Mouse (Mus musculus) spleen, adult 12 weeks (tissue): ENCODE data around the gene Necab3.

Experiments used
- DNase-seq: peaks from one replicate; pipeline ENCODE4 v3.0.0; 2022; ENCODE audit warnings: low spot score

Gene Necab3

DNA sequence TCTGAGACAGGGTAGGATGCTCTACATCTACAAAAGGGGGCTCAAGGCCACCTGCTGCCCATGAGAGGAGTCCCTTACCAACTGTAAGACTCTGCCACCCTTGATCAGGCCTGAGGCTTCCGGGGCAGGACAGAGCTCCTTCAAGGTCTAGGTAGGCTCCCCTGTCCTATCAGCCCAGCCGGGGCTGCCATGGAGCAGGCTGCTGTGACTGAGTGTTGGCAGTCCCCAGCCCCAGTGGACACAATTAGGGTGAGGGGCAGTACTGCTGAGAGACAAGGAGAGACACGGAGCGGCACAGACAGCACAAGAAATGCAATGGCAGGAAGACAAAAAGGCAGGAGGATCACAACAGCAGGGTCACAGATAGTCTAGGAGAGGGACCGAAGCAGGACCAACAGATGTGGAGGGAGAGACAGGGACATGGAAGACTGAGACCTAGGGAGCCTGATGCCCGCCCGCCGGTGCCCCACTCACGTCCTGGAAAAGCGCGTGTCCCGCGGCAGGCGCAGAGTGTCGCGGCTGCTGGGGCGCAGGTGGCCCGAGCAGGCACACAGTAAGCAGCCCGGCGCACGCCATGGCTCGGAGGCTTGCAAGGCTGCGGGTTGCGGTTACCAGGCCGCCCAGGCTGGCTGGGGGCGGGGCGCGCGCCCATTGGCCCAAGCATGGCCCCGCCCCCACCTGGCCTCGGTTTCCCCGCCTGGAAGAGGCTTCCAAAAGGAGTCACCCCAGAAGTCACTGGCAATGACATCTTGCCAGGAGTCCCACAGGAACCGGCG lies at the start of gene Necab3:
Necab3 (minus strand) TSS at position 627 of the 776 bp plus-strand sequence.
- DNase-seq = peak; percentile 19

DNA sequence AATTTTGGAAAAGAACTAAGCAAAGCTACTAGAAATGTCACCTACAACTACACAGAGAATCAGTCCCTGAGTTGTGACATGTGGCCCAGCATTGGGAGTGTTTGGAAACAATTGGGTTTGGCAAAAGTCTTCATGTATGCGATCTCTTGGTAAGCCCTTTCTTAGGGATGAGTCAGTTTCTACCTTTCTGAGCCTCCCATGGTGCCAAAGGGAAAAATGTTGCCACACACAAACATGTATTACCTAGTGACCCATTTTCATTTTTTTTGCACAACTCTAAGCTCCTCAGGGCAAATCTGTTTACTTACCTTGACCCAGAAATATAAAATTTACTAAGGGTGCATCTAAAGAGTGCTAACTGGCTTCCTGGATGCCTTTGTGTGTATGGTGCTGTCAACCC lies 48.3 kb upstream of the Necab3 start:
- DNase-seq = no peak

DNA sequence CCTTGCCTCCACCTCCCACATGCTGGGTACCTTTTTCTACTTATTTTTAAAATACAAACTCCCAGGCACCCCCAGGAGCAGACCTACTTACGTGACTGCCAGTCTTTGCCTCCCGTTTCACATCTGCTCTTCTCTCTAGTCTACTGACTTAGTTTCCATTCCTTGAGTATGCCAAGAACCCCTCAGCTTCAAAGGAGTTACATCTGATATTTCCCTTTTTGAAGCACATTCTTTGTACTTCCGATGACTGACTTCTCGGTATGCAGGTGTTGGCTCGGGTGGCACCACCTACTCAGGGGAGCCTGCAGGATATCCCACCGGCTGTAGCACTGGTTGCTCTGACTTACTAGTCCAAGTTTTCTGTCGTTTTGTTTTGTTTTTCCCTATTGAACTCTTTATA lies 45.5 kb upstream of the Necab3 start:
- no peak for DNase-seq

- DNase-seq = peak; percentile 97
Measured at GRCm38 (mm10) chr2:154603638-154604153, 45.0 kb upstream of the Necab3 start, which contains the start of gene Pxmp4. TSS of gene Pxmp4 (minus strand) at chr2:154603708.

DNA sequence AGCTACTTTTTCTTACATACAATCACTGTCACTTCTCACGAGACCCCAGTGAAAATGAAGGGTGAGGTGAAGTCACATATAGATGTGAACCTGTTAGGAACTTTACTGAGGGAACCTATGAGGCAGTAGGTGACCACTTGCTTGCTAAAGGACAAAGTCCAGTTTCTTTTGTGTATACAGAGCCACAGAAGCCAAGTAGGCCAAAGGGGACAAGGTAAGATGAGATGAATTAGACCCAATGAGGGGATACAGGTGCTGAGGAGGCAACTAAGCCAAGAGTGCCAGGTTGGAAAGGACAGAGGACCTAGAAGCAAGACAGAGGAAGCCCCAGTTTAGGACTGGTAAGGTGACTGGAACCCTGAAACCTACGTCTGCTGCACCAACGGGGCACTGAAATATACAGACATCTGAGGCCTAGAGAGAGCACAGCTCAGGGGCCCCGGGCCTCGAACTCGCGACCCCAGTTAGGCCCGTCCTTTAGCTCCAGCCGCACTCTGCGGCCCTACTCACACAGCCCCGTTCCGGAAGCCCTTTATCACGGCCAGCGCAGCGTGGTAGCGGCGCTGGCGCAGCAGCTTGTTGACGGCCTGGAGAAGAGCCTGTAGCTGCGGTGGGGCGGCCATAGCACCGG lies 44.4 kb upstream of the Necab3 start:
- no peak for DNase-seq

DNA sequence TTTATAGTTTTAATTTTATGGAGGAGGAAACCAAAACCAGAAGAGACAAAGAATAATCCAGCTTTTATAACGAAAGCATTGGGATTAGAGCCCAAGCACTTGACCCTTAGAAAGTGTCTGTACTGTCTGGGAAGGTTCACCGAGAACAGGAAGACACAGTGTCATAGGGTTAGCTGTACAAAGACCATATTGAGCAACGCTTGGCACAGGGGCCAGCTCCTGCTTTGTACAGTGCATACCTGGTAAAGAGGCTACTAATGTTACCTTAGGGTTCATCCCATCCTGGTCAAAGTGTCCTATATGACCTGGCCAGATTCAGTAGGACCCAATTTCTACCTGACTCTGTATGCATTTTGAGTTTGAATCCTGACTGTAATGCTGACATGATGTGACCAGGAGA lies 42.6 kb upstream of the Necab3 start:
- no peak for DNase-seq

- no peak for DNase-seq
Measured at GRCm38 (mm10) chr2:154600586-154600985, 41.9 kb upstream of the Necab3 start.

DNA sequence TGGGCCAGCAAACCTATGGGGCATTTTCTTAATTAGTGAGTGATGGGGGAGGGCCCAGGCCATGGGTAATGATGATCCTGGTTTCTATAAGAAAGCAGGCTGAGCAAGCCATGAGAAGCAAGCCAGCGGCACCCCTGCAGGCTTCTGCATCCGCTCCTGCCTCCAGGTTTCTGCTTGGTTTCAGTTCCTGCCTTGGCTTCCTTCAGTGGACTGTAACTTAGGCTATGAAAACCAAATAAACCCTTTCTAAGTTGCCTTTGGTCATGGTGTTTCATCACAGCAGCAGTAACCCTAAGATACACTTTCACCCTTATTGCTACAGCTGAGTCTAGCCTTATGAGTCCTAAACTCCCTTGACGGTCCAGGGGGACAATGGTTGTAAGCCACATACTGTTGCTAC lies 38.7 kb upstream of the Necab3 start:
- no peak for DNase-seq

GRCm38 (mm10) chr2:154595775-154596174 lies 37.1 kb upstream of the Necab3 start:
- no peak for DNase-seq

DNA sequence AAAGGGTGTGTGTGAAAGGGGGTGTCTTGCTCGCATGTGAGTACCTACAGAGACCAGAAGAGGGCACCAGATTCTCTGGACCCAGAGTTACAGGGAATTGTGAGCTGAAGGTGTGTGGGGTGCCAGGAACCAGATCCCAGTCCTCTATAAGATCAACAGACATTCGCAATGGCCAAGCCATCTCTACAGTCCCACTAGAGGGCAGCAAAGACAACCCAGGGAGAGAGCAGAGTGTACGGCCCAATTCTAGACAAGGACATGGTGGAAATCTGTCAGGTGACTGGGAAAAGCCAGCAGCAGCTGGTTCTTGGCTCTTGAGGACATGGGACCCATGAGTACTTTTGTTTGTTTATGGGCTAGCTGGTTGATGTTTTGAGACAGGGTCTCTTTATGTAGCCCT lies 34.3 kb upstream of the Necab3 start:
- DNase-seq = no peak

DNA sequence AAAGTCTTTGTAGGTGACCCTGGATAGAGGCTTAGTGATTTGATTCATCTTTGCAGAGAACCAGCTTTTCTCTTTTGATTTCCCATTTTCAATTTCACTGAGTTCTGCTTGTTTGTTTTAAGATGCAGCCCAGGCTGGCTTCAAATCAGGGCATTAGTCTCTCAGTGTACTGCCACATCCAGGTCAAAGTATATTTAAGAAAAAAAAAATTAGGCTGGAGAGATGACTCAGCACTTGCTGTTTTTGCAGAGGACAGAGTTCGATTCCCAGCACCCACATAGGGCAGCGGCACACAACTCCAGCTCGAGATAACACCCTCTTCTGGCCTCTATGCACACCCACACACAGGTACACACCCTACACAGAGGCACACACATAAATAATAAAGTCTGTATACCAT lies 32.5 kb upstream of the Necab3 start:
- DNase-seq = no peak

- no peak for DNase-seq
Measured at GRCm38 (mm10) chr2:154589051-154589450, 30.4 kb upstream of the Necab3 start.

GRCm38 (mm10) chr2:154586405-154586804 lies 27.7 kb upstream of the Necab3 start:
- DNase-seq = peak; percentile 32

GRCm38 (mm10) chr2:154584931-154585601 lies 26.4 kb upstream of the Necab3 start:
- no peak for DNase-seq

GRCm38 (mm10) chr2:154583906-154584872 lies 25.5 kb upstream of the Necab3 start:
- no peak for DNase-seq

GRCm38 (mm10) chr2:154581421-154581820 lies 22.7 kb upstream of the Necab3 start:
- no peak for DNase-seq

GRCm38 (mm10) chr2:154580586-154580985 lies 21.9 kb upstream of the Necab3 start:
- DNase-seq = no peak

- no peak for DNase-seq
Measured at GRCm38 (mm10) chr2:154577744-154578067, 19.0 kb upstream of the Necab3 start.

GRCm38 (mm10) chr2:154576876-154577743 lies 18.4 kb upstream of the Necab3 start:
- no peak for DNase-seq

DNA sequence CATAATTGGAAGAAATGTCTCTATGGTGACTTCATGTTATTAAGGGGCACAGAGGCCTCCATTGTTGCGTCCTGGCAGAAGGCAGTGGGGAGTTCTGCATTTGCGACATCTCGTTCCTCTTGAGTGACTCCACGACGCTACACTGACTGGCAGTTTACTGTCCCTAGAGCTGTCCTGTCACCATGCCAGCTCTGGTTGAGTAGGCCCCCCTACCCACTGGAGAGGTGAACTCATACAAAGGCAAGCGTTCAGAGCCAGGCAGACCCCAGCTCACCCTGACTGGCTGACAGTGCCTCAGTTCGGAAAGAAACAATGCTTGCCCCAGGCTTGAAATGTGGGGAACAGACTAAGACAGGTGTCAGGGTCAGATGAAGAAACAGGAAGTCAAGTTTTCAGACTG lies 15.6 kb upstream of the Necab3 start:
- no peak for DNase-seq

DNA sequence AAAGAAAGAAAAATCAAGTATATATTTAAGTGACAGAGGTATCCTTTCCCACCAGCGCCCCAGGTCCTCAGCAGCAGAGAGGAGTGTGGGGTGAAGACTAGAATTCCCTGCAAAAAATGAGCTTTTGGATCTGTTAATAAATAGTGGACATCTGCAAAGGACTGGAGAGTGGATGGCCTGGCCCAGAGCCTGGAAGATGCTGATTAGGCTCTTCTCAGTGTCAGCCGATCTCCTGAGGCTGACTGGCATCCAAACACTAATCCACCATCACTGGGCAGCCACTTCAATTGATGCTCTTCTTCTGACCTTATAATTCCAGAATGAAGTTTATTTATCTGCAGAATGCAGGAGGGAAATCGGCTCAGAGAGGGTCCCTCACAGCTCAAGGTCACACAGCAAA lies 14.3 kb upstream of the Necab3 start:
- DNase-seq = no peak
